Mouse (Mus musculus): Measurements from ENCODE around the gene Lrch3. TPM values are rescaled to one million over a fixed set of nuclear protein-coding genes. Genes with fewer than 3 reads are reported as not detected.

The Lrch3 gene
- polyA plus RNA-seq, 1 experiment from 2014 or later, result 51.7 TPM

DNA sequence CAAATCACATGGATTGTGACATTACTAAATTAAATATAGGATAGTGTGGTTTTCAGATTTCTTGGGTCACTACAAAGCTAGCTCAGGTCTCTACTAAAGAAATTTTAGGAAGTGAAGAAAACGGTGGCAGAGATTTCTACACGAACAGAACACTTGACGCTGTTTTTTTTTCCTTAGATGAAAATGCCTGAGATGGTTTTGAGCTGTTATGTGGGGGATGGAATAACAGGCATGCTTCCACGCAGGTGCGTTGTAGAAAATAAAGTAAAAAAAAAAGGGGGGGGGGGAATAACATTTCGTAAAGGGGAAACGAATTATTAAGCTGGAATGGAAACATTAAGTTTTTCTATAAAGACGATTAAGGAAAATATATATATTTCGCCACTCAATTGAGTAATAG, 37.1 kb upstream of the Lrch3 start:
- Histone ChIP-seq H3K4me3 (replicated peaks; ENCODE audit: low read depth, low read length) (peak overlapping the region; percentile 95), H3K27ac (replicated peaks; ENCODE audit: low read depth, low read length) (no peak overlapping the region), H3K4me1 (ENCODE audit: control insufficient read depth, insufficient read depth, low read length) (peaks cover 12% of the 10 kb centered on the region), H3K36me3 (ENCODE audit: control insufficient read depth, insufficient read depth, low read length) (no peaks in the 10 kb centered on the region), H3K9me3 (ENCODE audit: control insufficient read depth, low read length) (no peaks in the 10 kb centered on the region), H3K4me2 (ENCODE audit: low read length) (peak overlapping the region; percentile 61), H3K27me3 (ENCODE audit: control insufficient read depth, insufficient read depth, low read length) (no peaks in the 10 kb centered on the region), H3K9ac (replicated peaks; ENCODE audit: low read length) (peak overlapping the region; percentile 83)
- 41% methylated on average over 9 of the region's 9 CpGs for WGBS
- DNase-seq (peak; percentile 8), ATAC-seq (ENCODE audit: low FRiP score, low TSS enrichment) (no peak)

DNA sequence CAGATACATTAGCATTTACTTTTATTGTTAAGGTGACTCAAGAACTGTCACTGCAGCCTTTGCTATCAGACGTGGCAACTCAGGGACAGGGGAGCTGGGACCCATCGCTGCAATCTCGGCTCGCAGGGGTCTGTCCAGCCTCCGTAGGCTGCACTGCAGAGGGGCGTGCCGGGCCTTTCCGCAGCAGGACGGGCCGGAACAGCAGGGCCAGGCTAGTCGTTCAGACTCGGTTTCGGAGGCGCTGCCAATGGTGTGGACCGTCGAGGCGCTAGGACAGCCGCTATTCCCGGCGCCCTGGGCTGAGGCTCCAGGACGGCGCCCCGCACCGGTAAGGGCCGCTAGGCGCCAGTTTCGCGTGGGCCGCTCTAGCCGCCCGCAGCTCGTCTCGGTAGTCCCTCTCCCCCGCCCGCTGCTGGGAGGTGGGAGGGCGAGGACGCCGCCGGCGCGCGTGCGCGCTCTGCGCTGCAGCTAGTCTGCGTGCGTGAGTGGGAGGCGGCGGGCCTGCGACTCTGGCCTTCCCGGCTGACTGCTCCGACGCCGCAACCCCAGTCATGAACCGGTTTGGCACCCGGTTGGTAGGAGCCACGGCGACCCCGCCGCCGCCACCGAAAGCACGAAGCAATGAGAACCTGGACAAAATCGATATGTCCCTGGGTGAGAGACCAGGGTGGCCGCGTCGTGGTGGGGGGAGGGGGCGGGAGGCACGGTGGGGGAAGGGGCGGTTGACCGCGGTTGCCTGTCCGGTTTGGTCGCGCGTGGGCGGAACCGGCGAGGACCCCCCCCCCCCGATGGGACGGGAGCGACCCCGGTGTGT, 36.4 kb upstream of the Lrch3 start, which contains the start of the genes Fyttd1 and Rubcn:
Gene Fyttd1, plus strand, starts transcription at position 158 of the 814 bp plus-strand sequence.
Gene Rubcn, minus strand, starts transcription at position 424 of the 814 bp plus-strand sequence.
- no peaks in the 10 kb centered on the region for H3K27me3 ChIP-seq (ENCODE audit: control insufficient read depth, insufficient read depth, low read length)
- peak within 1 kb of the TSS; percentile 83 for H3K9ac ChIP-seq (replicated peaks; ENCODE audit: low read length)
- peak; percentile 98 for DNase-seq
- H3K36me3 ChIP-seq (ENCODE audit: control insufficient read depth, insufficient read depth, low read length), result no peaks in the 10 kb centered on the region
- H3K9me3 ChIP-seq (ENCODE audit: control insufficient read depth, low read length), result no peaks in the 10 kb centered on the region
- peak within 1 kb of the TSS; percentile 95 for H3K4me3 ChIP-seq (replicated peaks; ENCODE audit: low read depth, low read length)
- ATAC-seq (ENCODE audit: low FRiP score, low TSS enrichment), result peak; percentile 97
- H3K4me2 ChIP-seq (ENCODE audit: low read length), result peak within 1 kb of the TSS; percentile 76
- WGBS, result under 1% methylated on average over 68 of the region's 83 CpGs
- peaks cover 12% of the 10 kb centered on the region for H3K4me1 ChIP-seq (ENCODE audit: control insufficient read depth, insufficient read depth, low read length)
- peak within 1 kb of the TSS; percentile 90 for H3K27ac ChIP-seq (replicated peaks; ENCODE audit: low read depth, low read length)

DNA sequence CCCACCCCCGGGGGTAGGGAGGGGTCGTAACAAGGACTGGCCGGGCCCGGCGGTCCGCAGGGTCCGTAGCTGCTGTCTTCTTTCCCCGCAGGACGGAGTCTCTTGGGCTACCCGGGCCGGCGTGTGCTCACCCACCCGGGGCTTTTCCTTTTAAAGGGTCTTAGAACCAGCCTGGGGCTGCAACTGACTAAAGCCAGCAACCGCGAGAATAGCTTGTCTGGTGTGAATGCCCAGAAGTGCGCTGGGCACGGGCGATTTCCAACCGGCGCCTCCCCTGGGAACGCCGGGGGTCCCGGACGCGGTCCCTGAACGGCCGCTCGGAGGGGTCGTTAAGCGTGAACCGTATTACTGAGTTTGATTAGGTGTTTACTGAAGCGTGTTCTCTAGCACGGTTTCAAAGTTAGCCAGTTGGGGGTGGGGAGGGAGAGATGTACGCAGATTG, 35.7 kb upstream of the Lrch3 start:
- H3K4me2 ChIP-seq (ENCODE audit: low read length), result peak overlapping the region; percentile 76
- under 1% methylated on average over 34 of the region's 34 CpGs for WGBS
- peak overlapping the region; percentile 83 for H3K9ac ChIP-seq (replicated peaks; ENCODE audit: low read length)
- peaks cover 12% of the 10 kb centered on the region for H3K4me1 ChIP-seq (ENCODE audit: control insufficient read depth, insufficient read depth, low read length)
- ATAC-seq (ENCODE audit: low FRiP score, low TSS enrichment), result peak; percentile 67
- no peaks in the 10 kb centered on the region for H3K27me3 ChIP-seq (ENCODE audit: control insufficient read depth, insufficient read depth, low read length)
- H3K4me3 ChIP-seq (replicated peaks; ENCODE audit: low read depth, low read length), result peak overlapping the region; percentile 95
- H3K27ac ChIP-seq (replicated peaks; ENCODE audit: low read depth, low read length), result peak overlapping the region; percentile 90
- H3K9me3 ChIP-seq (ENCODE audit: control insufficient read depth, low read length), result no peaks in the 10 kb centered on the region
- DNase-seq, result peak; percentile 67
- no peaks in the 10 kb centered on the region for H3K36me3 ChIP-seq (ENCODE audit: control insufficient read depth, insufficient read depth, low read length)

GRCm38 (mm10) chr16:32878972-32879926, 34.7 kb upstream of the Lrch3 start:
- 81% methylated on average over 14 of the region's 14 CpGs for WGBS
- Histone ChIP-seq H3K27ac (replicated peaks; ENCODE audit: low read depth, low read length) (no peak overlapping the region), H3K9ac (replicated peaks; ENCODE audit: low read length) (peak overlapping the region; percentile 83; the same call in 1 of the 2 replicates), H3K4me3 (replicated peaks; ENCODE audit: low read depth, low read length) (peak overlapping the region; percentile 95), H3K4me1 (ENCODE audit: control insufficient read depth, insufficient read depth, low read length) (peaks cover 12% of the 10 kb centered on the region), H3K4me2 (ENCODE audit: low read length) (peak overlapping the region; percentile 76), H3K9me3 (ENCODE audit: control insufficient read depth, low read length) (no peaks in the 10 kb centered on the region), H3K27me3 (ENCODE audit: control insufficient read depth, insufficient read depth, low read length) (no peaks in the 10 kb centered on the region), H3K36me3 (ENCODE audit: control insufficient read depth, insufficient read depth, low read length) (no peaks in the 10 kb centered on the region)
- DNase-seq, result no peak
- ATAC-seq (ENCODE audit: low FRiP score, low TSS enrichment), result no peak

DNA sequence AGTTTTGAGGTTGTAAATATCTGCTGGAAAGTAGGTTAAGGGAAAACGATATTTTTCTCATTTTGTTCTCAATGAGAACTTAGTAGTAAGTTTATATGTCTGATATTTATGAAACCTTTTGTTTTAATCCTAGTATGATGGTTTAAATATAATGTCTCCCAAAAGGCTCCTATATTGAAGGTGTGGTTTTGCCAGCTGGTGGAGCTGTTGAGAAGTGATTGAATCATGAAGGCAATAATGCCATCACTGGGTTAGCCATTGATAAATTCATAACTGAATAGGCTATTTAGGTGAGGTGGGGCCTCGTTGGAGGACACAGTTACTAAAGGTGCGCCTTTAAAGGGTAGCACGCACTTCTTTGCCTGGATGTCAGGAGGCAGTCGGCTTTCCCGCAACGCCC, 32.4 kb upstream of the Lrch3 start:
- no peak overlapping the region for H3K4me3 ChIP-seq (replicated peaks; ENCODE audit: low read depth, low read length)
- H3K4me1 ChIP-seq (ENCODE audit: control insufficient read depth, insufficient read depth, low read length), result peaks cover 12% of the 10 kb centered on the region
- whole genome bisulfite sequencing, result 83% methylated on average over 7 of the region's 7 CpGs
- H3K4me2 ChIP-seq (ENCODE audit: low read length), result no peak overlapping the region
- no peak for DNase-seq
- peaks cover 11% of the 10 kb centered on the region; the same call in 1 of the 2 replicates for H3K36me3 ChIP-seq (ENCODE audit: control insufficient read depth, insufficient read depth, low read length)
- no peak overlapping the region for H3K9ac ChIP-seq (replicated peaks; ENCODE audit: low read length)
- no peaks in the 10 kb centered on the region for H3K27me3 ChIP-seq (ENCODE audit: control insufficient read depth, insufficient read depth, low read length)
- H3K27ac ChIP-seq (replicated peaks; ENCODE audit: low read depth, low read length), result no peak overlapping the region
- H3K9me3 ChIP-seq (ENCODE audit: control insufficient read depth, low read length), result no peaks in the 10 kb centered on the region
- ATAC-seq (ENCODE audit: low FRiP score, low TSS enrichment), result no peak

DNA sequence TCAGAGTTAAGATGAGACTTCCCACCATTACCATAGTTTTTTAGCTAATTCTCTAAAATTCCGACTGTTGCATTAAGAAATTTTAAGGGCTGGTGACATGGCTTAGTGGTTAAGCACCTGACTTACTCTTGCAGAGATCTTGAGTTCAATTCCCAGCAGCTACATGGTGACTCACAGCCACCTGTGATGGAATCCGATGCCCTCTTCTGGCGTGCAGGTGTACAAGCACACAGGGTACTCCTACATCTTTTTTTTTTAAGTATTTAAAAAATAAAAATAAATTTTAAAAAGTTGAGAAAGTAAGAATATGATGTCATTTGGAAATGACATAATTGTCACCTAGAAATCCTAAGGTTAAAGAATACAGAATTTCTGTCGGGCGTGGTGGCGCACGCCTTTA, 25.9 kb upstream of the Lrch3 start:
- ATAC-seq (ENCODE audit: low FRiP score, low TSS enrichment), result no peak
- Histone ChIP-seq H3K36me3 (ENCODE audit: control insufficient read depth, insufficient read depth, low read length) (peaks cover 49% of the 10 kb centered on the region), H3K4me2 (ENCODE audit: low read length) (no peak overlapping the region), H3K4me3 (replicated peaks; ENCODE audit: low read depth, low read length) (no peak overlapping the region), H3K27ac (replicated peaks; ENCODE audit: low read depth, low read length) (no peak overlapping the region), H3K9me3 (ENCODE audit: control insufficient read depth, low read length) (no peaks in the 10 kb centered on the region), H3K9ac (replicated peaks; ENCODE audit: low read length) (no peak overlapping the region), H3K4me1 (ENCODE audit: control insufficient read depth, insufficient read depth, low read length) (no peaks in the 10 kb centered on the region), H3K27me3 (ENCODE audit: control insufficient read depth, insufficient read depth, low read length) (no peaks in the 10 kb centered on the region)
- 89% methylated on average over 7 of the region's 7 CpGs for WGBS
- no peak for DNase-seq

DNA sequence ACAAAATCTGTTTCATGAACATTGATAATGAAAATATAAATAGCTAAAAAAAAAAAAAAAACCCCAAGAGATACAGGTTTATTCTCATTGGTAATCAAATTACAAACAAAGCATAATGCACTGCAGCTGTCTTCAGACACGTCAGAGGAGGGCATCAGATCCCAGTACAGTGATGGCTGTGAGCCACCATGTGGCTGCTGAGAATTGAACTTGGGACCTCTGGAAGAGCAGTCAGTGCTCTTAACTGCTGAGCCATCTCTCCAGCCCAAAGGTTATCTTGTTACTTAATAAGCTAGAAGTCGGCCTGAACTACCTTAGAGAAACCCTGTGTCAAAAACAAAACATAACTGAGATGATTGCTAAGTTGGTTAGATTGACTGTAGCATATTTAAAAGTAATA, 24.0 kb upstream of the Lrch3 start:
- no peaks in the 10 kb centered on the region for H3K9me3 ChIP-seq (ENCODE audit: control insufficient read depth, low read length)

GRCm38 (mm10) chr16:32896126-32896525, 17.8 kb upstream of the Lrch3 start:
- no peak overlapping the region for H3K27ac ChIP-seq (replicated peaks; ENCODE audit: low read depth, low read length)
- DNase-seq, result no peak
- no peaks in the 10 kb centered on the region for H3K4me1 ChIP-seq (ENCODE audit: control insufficient read depth, insufficient read depth, low read length)
- H3K27me3 ChIP-seq (ENCODE audit: control insufficient read depth, insufficient read depth, low read length), result no peaks in the 10 kb centered on the region
- no peak overlapping the region for H3K4me3 ChIP-seq (replicated peaks; ENCODE audit: low read depth, low read length)
- no peak overlapping the region for H3K9ac ChIP-seq (replicated peaks; ENCODE audit: low read length)
- no peak overlapping the region for H3K4me2 ChIP-seq (ENCODE audit: low read length)
- peaks cover 76% of the 10 kb centered on the region for H3K36me3 ChIP-seq (ENCODE audit: control insufficient read depth, insufficient read depth, low read length)
- H3K9me3 ChIP-seq (ENCODE audit: control insufficient read depth, low read length), result no peaks in the 10 kb centered on the region
- ATAC-seq (ENCODE audit: low FRiP score, low TSS enrichment), result no peak

More for the DNA sequence above, 24.0 kb upstream of the Lrch3 start:
- no peaks in the 10 kb centered on the region for H3K27me3 ChIP-seq (ENCODE audit: control insufficient read depth, insufficient read depth, low read length)
- no peaks in the 10 kb centered on the region for H3K4me1 ChIP-seq (ENCODE audit: control insufficient read depth, insufficient read depth, low read length)
- no peak overlapping the region for H3K4me2 ChIP-seq (ENCODE audit: low read length)
- no peak overlapping the region for H3K4me3 ChIP-seq (replicated peaks; ENCODE audit: low read depth, low read length)
- H3K9ac ChIP-seq (replicated peaks; ENCODE audit: low read length), result no peak overlapping the region
- peaks cover 62% of the 10 kb centered on the region for H3K36me3 ChIP-seq (ENCODE audit: control insufficient read depth, insufficient read depth, low read length)
- ATAC-seq (ENCODE audit: low FRiP score, low TSS enrichment) (no peak), DNase-seq (no peak)
- WGBS, result 69% methylated on average over 2 of the region's 2 CpGs
- H3K27ac ChIP-seq (replicated peaks; ENCODE audit: low read depth, low read length), result no peak overlapping the region
